Mouse (Mus musculus) T-helper 1 cell (primary cell): ENCODE results near the gene Pam16.
"Not testable (repeated sequence)": the region's sequence is repeated elsewhere in the genome, so short reads cannot be mapped to it uniquely, and the experiment has no call there.

Experiments
- in situ Hi-C: fragments of 300-600 bp; cut with MboI, MseI; formaldehyde crosslinking; loops from one replicate; pipeline ENCODE4 v1.15.1; 2025; ENCODE audit warnings: high pct_unique_total_duplicates

The Pam16 gene

GRCm38 (mm10) chr16:4593971-4594813, 30.6 kb downstream of the Pam16 start, which contains the start of gene Glis2:
Gene Glis2 (plus strand): TSS chr16:4594713.
- in situ Hi-C loops = no loop called here

GRCm38 (mm10) chr16:4592909-4593875, 31.6 kb downstream of the Pam16 start:
- in situ Hi-C loops = no loop called here

GRCm38 (mm10) chr16:4590236-4590635, 34.6 kb downstream of the Pam16 start:
- in situ Hi-C loops = no loop called here

GRCm38 (mm10) chr16:4587516-4588210, 37.1 kb downstream of the Pam16 start:
- in situ Hi-C loops = no loop called here

GRCm38 (mm10) chr16:4586531-4587123, 38.2 kb downstream of the Pam16 start:
- in situ Hi-C loops = no loop called here

- in situ Hi-C loops = no loop called here
These were observed 38.9 kb downstream of the Pam16 start for GRCm38 (mm10) chr16:4585642-4586530.

- in situ Hi-C loops = no loop called here
These were observed 40.4 kb downstream of the Pam16 start for GRCm38 (mm10) chr16:4584438-4584837.

- in situ Hi-C loops = no loop called here
These were observed 41.0 kb downstream of the Pam16 start for GRCm38 (mm10) chr16:4583807-4584206.

- in situ Hi-C loops = not testable (repeated sequence)
These were observed 43.6 kb downstream of the Pam16 start for GRCm38 (mm10) chr16:4581179-4581578.

GRCm38 (mm10) chr16:4578630-4579029, 46.2 kb downstream of the Pam16 start:
- in situ Hi-C loops = no loop called here

- in situ Hi-C loops = no loop called here
These were observed 47.9 kb downstream of the Pam16 start for GRCm38 (mm10) chr16:4576873-4577272.

GRCm38 (mm10) chr16:4576038-4576437, 48.8 kb downstream of the Pam16 start:
- in situ Hi-C loops = no loop called here

GRCm38 (mm10) chr16:4570737-4571136, 54.1 kb downstream of the Pam16 start:
- in situ Hi-C loops = loop anchor here (5.0 kb wide), 1 partner anchor 42 kb away; no protein-coding TSS in a partner anchor

GRCm38 (mm10) chr16:4567912-4568311, 56.9 kb downstream of the Pam16 start:
- in situ Hi-C loops = no loop called here
